Mouse (Mus musculus): ENCODE measurements at regions not wholly inside any gene's neighbourhood (a gene's known extent, or its start where the extent isn't known, plus 50 kb on each side); places are given as distances from the start of the nearest gene placed in this dataset.

DNA sequence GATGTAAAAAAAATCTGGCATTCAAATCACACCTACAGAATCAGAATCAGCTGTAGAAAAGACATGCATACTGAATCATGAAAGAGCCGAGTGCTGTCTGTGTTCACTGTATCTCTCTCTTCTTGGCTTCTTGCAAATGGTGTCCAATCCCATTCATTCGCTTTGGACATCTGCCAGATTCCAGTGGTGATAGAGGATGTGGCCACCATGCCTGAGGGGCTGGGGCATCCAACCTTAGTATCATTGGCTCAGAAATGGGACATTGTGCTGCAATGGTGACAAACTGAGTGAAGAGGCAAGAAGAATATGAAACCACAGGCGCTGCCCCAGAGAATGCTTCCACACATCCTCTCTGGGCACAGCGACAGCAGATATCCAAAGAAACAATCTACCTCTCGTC is 555.2 kb downstream of the Defb40 start:
- Histone ChIP-seq H3K27ac (replicated peaks) (no peak overlapping the region), H3K9ac (no peak overlapping the region), H3K4me2 (no peak overlapping the region), H3K27me3 (replicated peaks) (no peaks in the 10 kb centered on the region), H3K4me3 (no peak overlapping the region), H3K4me1 (no peaks in the 10 kb centered on the region), H3K9me3 (peaks cover 4% of the 10 kb centered on the region; the same call in 1 of the 2 replicates), H3K36me3 (no peaks in the 10 kb centered on the region)
- 75% methylated on average over 5 of the region's 5 CpGs for WGBS
- ATAC-seq (ENCODE audit: extremely low read depth, insufficient number of reproducible peaks, low FRiP score, low TSS enrichment): no peak

DNA sequence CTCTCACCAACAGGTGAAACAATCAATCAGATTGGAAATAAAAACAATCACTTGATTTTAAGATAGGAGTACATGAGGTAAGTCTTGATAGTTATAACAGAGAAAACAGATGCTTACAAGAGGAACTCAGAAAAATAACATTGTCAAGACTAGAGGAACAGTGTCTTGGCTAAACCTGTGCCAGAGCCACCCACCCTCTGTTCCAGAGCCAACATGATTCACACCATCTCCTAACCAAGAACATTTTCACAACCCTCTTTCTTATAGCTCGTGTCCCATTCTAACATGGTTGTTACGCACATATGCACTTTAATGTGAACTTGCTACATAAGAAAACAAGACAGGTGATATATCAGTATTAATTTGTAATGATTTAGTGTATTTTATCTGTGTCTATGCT is 565.6 kb downstream of the Defb40 start:
- Histone ChIP-seq H3K27ac (replicated peaks) (no peak overlapping the region), H3K36me3 (no peaks in the 10 kb centered on the region), H3K9ac (no peak overlapping the region), H3K4me1 (no peaks in the 10 kb centered on the region), H3K27me3 (replicated peaks) (0 out of 2 replicates have a peak, but pooled peaks cover under 1% of the 10 kb centered on the region), H3K4me2 (no peak overlapping the region), H3K9me3 (no peaks in the 10 kb centered on the region), H3K4me3 (no peak overlapping the region)
- WGBS: 68% methylated on average over 2 of the region's 2 CpGs
- no peak for ATAC-seq (ENCODE audit: extremely low read depth, insufficient number of reproducible peaks, low FRiP score, low TSS enrichment)

DNA sequence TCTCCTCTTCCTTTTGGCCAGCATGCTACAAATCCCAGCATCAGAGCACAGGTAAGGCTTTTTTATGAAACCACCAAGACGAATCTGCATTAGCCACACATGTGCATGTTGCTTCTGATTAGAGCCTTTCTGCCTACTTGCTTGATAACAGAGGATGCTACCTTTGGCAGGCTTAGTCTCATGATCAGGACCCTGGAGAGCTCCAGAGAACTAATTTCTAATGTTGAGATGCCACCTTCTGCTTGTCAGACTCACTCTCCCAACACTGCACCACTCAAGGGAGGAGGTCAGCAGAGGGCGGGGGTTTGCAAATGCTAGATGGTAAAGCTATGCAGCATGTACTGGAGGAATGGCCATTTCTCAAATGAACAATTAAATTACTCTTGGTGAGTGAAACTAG is 571.6 kb downstream of the Defb40 start:
- Histone ChIP-seq H3K9me3 (no peaks in the 10 kb centered on the region), H3K9ac (no peak overlapping the region), H3K4me1 (no peaks in the 10 kb centered on the region), H3K4me3 (no peak overlapping the region), H3K27me3 (replicated peaks) (0 out of 2 replicates have a peak, but pooled peaks cover 3% of the 10 kb centered on the region), H3K36me3 (no peaks in the 10 kb centered on the region), H3K27ac (replicated peaks) (no peak overlapping the region), H3K4me2 (no peak overlapping the region)
- 49% methylated on average over 2 of the region's 2 CpGs for WGBS
- no peak for ATAC-seq (ENCODE audit: extremely low read depth, insufficient number of reproducible peaks, low FRiP score, low TSS enrichment)

DNA sequence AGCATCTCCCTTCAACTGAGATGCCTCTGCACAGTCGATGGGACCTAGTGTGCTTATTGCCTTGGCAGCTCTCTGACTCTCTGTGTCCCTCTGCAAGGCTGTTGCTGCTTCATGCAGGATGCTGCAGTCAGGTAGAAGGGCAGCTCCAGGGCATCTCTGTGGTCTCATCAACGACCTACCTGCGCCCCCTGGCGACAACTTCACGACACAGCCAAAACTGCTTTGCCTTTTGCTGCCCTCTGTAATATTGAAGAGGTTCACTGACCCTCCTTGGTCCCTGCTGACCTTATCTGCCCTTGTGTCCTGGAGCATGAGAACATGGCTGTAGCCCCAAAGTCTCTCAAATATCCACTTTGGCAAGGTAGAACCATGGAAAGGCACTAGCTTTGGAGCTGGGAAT is 589.7 kb downstream of the Defb40 start:
- Histone ChIP-seq H3K27me3 (replicated peaks) (no peaks in the 10 kb centered on the region), H3K9ac (no peak overlapping the region), H3K4me1 (no peaks in the 10 kb centered on the region), H3K9me3 (no peaks in the 10 kb centered on the region), H3K4me2 (no peak overlapping the region), H3K36me3 (no peaks in the 10 kb centered on the region), H3K27ac (replicated peaks) (no peak overlapping the region), H3K4me3 (no peak overlapping the region)
- no peak for ATAC-seq (ENCODE audit: extremely low read depth, insufficient number of reproducible peaks, low FRiP score, low TSS enrichment)
- WGBS: 4% methylated on average over 5 of the region's 5 CpGs

DNA sequence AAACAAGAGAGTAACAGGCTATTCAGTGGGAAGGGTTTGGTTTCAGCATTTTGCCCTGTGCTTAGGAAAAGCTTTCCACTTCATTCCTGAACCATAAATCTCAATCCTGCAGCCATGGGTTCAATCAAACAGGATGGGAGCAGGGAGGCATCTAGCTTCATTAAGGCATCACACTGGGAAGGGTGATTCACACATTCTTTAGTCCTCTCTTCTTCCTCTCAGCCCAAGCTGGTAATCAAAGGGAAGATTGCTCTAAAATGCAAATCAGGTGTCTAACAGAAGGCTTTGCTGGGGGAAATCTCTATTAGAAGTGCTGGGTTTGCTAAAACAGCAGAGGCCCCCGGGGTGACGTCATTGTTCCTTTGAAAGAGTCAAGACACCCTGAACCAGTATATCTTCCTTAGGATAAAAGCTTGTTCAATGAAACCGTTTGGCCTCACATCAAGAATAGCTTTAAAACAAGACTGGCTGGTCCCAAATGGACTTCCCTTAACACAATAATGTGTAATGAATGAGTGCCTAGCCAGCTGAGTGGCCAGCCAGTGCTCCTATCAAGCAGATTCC is 596.4 kb downstream of the Defb40 start:
- no peak overlapping the region for H3K9ac ChIP-seq
- no peaks in the 10 kb centered on the region for H3K4me1 ChIP-seq
- H3K27me3 ChIP-seq (replicated peaks): no peaks in the 10 kb centered on the region
- no peak overlapping the region for H3K4me2 ChIP-seq
- no peak overlapping the region for H3K27ac ChIP-seq (replicated peaks)
- WGBS: 15% methylated on average over 3 of the region's 3 CpGs
- H3K36me3 ChIP-seq: no peaks in the 10 kb centered on the region
- no peaks in the 10 kb centered on the region for H3K9me3 ChIP-seq
- H3K4me3 ChIP-seq: no peak overlapping the region
- no peak for ATAC-seq (ENCODE audit: extremely low read depth, insufficient number of reproducible peaks, low FRiP score, low TSS enrichment)

DNA sequence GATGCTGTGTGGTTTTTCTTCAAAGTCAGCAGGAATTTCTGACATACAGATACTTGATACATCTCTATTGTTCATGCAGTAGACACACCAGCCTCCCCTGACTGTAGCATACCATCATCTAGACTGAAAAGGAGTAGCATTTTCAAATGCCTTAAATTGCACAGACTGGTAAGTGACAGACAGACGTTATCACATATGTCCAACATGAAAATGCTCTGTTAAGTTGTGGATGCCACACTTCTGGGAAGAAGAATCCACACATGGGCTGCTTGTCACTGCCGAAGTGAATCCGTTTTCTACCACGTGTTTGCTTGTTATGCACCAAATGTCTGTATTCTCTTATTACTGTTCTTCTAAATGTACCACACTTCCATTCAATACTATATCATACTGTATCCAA is 629.3 kb downstream of the Defb40 start:
- H3K4me2 ChIP-seq: no peak overlapping the region
- no peak overlapping the region for H3K27ac ChIP-seq (replicated peaks)
- H3K4me1 ChIP-seq: no peaks in the 10 kb centered on the region
- H3K4me3 ChIP-seq: no peak overlapping the region
- H3K27me3 ChIP-seq (replicated peaks): no peaks in the 10 kb centered on the region
- H3K36me3 ChIP-seq: no peaks in the 10 kb centered on the region
- ATAC-seq (ENCODE audit: extremely low read depth, insufficient number of reproducible peaks, low FRiP score, low TSS enrichment): no peak
- H3K9me3 ChIP-seq: no peaks in the 10 kb centered on the region
- WGBS: 81% methylated on average over 4 of the region's 4 CpGs
- H3K9ac ChIP-seq: no peak overlapping the region

DNA sequence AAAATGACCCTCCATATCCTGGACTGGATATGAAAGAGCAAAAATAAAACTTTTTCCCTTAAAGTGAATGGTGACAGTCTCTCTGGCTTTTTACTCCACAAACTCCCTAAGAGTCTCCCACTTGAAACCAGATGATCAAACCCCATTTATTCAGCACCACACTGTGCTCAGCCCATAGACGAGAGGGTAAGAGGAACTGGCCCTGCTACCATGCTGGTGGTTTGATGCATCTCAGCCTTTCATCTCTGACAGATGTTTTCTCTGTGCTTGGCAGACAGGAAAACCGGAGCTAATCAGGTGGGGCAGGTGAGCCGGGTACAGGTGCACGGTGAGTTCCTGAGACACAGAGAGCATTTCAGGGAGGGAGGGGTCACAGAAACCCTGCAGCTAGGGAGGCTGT is 631.8 kb downstream of the Defb40 start:
- WGBS: 59% methylated on average over 4 of the region's 4 CpGs
- Histone ChIP-seq H3K4me1 (no peaks in the 10 kb centered on the region), H3K27ac (replicated peaks) (no peak overlapping the region)

DNA sequence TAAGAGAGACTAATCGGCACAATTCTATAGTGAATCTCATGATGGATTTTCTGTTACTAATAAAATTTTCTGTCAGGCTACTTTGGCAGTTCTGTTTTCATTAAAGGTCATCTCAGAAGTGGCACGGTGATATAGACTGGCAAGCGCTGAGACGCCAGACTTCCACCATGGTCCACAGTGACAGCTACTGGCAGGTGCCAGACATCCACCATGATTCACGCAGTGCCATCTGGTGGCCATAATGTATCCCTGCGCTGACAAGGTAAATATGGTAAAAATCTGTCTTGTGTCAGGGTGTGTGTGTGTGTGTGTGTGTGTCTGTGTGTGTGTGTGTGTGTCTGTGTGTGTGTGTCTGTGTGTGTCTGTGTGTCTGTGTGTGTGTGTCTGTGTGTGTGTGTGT is 632.7 kb downstream of the Defb40 start:
- Histone ChIP-seq H3K27me3 (replicated peaks) (no peaks in the 10 kb centered on the region), H3K4me3 (no peak overlapping the region), H3K36me3 (no peaks in the 10 kb centered on the region), H3K9ac (no peak overlapping the region), H3K4me2 (no peak overlapping the region), H3K27ac (replicated peaks) (no peak overlapping the region), H3K4me1 (no peaks in the 10 kb centered on the region), H3K9me3 (no peaks in the 10 kb centered on the region)
- 28% methylated on average over 6 of the region's 6 CpGs for WGBS
- ATAC-seq (ENCODE audit: extremely low read depth, insufficient number of reproducible peaks, low FRiP score, low TSS enrichment): no peak

More for the DNA sequence above, 631.8 kb downstream of the Defb40 start:
- H3K36me3 ChIP-seq: no peaks in the 10 kb centered on the region
- no peak overlapping the region for H3K4me3 ChIP-seq
- no peak overlapping the region for H3K9ac ChIP-seq
- H3K9me3 ChIP-seq: no peaks in the 10 kb centered on the region
- no peak overlapping the region for H3K4me2 ChIP-seq
- H3K27me3 ChIP-seq (replicated peaks): no peaks in the 10 kb centered on the region
- ATAC-seq (ENCODE audit: extremely low read depth, insufficient number of reproducible peaks, low FRiP score, low TSS enrichment): no peak

DNA sequence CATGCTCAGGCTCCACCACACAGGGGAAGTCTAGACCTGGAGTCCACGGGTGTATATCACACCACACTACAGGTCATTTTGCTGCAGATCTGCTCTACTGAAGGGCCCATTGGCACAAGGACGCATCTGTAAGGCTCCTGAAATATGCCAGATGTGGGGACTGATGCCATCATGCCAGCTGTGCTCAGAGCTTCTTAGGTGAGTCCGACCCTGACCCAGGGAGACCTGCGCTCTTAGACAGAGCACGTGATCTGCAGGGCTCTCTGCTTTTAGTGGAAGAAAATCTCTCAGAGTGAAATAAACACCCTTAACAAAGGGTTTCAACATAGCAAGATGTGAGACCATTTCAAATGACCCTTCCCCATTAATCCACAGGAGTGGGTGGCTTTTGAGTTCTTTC is 633.2 kb downstream of the Defb40 start:
- Histone ChIP-seq H3K4me2 (no peak overlapping the region), H3K27me3 (replicated peaks) (no peaks in the 10 kb centered on the region), H3K4me1 (no peaks in the 10 kb centered on the region), H3K27ac (replicated peaks) (no peak overlapping the region), H3K9me3 (no peaks in the 10 kb centered on the region), H3K36me3 (no peaks in the 10 kb centered on the region), H3K9ac (no peak overlapping the region), H3K4me3 (no peak overlapping the region)
- ATAC-seq (ENCODE audit: extremely low read depth, insufficient number of reproducible peaks, low FRiP score, low TSS enrichment): no peak
- WGBS: 71% methylated on average over 5 of the region's 5 CpGs

DNA sequence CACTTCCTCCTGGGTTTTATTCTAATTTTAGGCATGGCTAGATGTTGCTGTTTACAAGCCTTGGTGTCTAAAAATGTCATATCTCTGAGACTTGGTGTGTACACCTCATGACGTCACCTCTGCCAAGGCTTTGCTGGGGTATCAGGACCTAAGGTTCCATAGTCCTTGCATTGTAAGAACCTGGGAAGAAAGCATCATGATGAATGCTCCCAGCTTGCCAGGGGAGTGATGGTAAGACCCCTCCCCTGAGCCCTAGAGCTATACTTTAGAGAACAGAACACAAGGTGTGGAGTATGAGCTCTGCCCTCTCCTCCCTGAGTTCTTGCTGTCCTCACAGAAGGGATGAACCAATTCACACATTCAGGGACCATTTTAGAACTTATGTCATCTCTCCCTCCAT is 642.5 kb downstream of the Defb40 start:
- no peak overlapping the region for H3K4me2 ChIP-seq
- WGBS: 62% methylated on average over 1 of the region's 1 CpGs
- H3K4me3 ChIP-seq: no peak overlapping the region
- no peaks in the 10 kb centered on the region for H3K36me3 ChIP-seq
- no peak for ATAC-seq (ENCODE audit: extremely low read depth, insufficient number of reproducible peaks, low FRiP score, low TSS enrichment)
- no peak overlapping the region for H3K9ac ChIP-seq
- H3K9me3 ChIP-seq: no peaks in the 10 kb centered on the region
- no peaks in the 10 kb centered on the region for H3K27me3 ChIP-seq (replicated peaks)
- no peak overlapping the region for H3K27ac ChIP-seq (replicated peaks)
- H3K4me1 ChIP-seq: no peaks in the 10 kb centered on the region

DNA sequence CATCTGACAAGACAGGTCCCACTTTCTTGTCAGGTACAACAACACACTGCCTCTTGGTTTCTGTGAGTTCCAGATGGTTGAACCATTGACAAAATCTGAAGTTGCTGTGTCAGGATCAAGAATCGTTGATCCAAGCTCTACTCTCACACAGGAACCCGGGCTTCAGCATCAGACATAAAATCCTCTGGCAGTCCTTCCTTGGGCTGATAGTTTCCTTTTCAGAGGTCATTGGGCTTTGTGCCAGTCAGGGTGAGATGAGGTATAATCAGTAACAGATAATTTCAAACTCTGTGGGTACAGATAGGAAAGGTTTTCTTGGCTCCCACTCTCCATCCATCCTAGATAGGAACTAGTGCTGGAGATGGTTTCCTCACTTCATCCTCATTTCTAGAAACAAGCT is 649.5 kb downstream of the Defb40 start:
- no peak for ATAC-seq (ENCODE audit: extremely low read depth, insufficient number of reproducible peaks, low FRiP score, low TSS enrichment)
- Histone ChIP-seq H3K9ac (no peak overlapping the region), H3K4me1 (no peaks in the 10 kb centered on the region), H3K9me3 (no peaks in the 10 kb centered on the region), H3K36me3 (no peaks in the 10 kb centered on the region), H3K27ac (replicated peaks) (no peak overlapping the region), H3K27me3 (replicated peaks) (no peaks in the 10 kb centered on the region), H3K4me3 (no peak overlapping the region), H3K4me2 (no peak overlapping the region)
- WGBS: 74% methylated on average over 2 of the region's 2 CpGs

DNA sequence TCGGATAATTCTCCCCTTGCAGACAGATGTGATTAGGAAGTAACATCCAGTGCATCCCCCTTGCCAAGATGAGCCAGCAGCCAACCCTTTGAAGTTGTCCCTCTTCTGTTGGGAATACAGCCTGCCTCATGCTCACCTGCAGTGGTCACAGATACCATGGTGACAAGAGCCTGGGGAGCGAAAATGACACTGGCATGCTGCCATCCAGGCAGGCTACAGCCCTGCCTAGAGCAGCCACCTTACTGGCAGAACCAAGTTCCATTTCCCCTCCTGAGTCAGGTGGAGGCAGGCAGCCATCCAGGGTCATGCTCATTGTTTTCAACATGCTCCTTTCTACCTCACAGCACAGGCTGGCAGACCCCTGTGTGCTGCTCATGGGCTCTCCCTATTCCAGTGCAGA is 661.6 kb downstream of the Defb40 start:
- Histone ChIP-seq H3K9me3 (no peaks in the 10 kb centered on the region), H3K4me1 (no peaks in the 10 kb centered on the region), H3K9ac (no peak overlapping the region), H3K27me3 (replicated peaks) (no peaks in the 10 kb centered on the region), H3K36me3 (no peaks in the 10 kb centered on the region), H3K4me3 (no peak overlapping the region), H3K4me2 (no peak overlapping the region), H3K27ac (replicated peaks) (no peak overlapping the region)
- 40% methylated on average over 2 of the region's 2 CpGs for whole genome bisulfite sequencing
- no peak for ATAC-seq (ENCODE audit: extremely low read depth, insufficient number of reproducible peaks, low FRiP score, low TSS enrichment)
